Mouse (Mus musculus): ENCODE measurements around the gene Sbno2.

DNA sequence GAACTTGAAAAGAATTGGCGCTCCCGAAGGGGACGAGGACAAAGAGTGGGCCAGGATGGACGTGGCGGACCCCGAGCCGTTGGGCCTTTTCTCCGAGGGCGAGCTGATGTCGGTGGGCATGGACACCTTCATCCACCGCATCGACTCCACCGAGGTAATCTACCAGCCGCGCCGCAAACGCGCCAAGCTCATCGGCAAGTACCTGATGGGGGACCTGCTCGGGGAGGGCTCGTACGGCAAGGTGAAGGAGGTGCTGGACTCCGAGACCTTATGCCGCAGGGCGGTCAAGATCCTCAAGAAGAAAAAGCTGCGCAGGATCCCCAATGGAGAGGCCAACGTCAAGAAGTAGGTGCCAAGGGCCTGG is 11.2 kb upstream of the Sbno2 start:
- TF ChIP-seq GATA1 (IDR thresholded peaks at IDR 0.05; ENCODE audit: borderline replicate concordance, low read length) (no peak), FLI1 (IDR thresholded peaks at IDR 0.05; ENCODE audit: low read length) (no peak)

Measured in megakaryocyte, embryonic 14.5 days (primary cell).